Mouse (Mus musculus): ENCODE measurements around the gene Slc22a20.

Slc22a20 gene

GRCm38 (mm10) chr19:5989585-5989984 is 3.6 kb upstream of the Slc22a20 start:
- DNase-seq (ENCODE audit: low read depth) = no peak

DNA sequence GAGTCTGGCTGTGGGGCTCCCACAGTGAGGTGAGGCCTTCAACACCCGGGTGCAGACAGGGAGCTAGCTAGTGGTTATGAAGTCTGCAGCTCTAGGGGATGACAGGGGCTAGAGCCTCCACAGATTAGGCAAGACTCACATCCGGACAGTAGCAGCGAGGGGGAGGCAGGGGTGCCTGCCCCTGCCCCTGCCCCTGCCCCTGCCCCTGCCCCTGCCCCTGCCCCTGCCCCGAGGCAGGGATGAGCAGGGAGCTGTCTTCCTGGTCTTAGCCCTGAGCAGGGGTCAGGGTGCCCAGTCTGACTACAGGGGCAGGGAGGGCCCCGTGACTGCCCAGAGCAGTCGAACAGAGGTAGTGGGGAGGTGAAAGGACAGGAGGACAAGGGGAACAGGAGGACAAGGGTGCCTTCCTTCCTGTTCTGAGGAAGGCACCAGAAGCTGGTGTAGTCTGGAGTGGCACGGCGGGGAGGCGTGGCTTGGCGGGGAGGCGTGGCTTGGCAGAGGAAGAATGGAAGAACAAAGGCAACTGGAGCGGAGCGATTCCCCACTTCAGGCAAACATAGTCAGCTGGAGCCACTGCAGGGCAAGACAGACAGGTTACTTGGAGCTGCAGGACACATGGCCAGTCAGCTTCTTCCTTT is 3.0 kb upstream of the Slc22a20 start:
- DNase-seq (ENCODE audit: low read depth) = peak; percentile 39

DNA sequence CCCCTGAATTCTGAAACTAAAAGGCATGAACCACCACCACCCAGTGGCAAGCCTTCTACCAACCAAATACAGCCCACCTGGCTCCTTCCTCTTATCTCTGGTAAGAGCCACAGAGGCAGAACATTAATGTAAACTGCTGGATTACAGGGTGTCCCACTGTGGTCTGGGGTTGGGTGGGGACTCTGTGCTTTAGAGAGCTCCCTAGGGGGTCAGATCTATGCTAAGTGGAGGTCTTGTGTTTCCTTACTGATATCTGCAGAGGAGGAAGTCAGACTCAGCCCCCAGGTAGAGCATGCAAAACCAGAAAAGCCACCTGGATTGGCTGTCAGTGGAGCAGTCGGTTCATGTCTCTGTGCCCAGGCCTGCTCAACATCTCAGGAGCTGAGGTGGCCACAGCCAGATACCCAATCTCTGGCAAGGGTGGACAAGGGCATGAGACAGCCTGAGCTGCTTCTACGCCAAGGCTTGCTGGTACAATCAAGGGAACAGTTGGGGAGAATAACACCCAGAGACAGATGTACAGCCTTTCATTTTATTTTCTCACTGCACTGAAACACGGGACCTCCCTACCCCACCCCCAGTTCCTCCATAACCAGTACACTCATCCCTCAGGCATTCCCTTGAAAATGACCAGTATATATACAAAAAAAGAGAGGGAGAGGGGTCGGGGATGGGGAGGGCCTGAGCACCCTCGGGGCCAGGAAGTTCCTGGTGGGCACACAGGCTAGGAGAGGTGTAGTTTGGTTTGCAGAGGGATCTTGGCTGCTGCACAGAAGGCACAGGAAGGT is 2.3 kb upstream of the Slc22a20 start:
- no peak for DNase-seq (ENCODE audit: low read depth)

DNA sequence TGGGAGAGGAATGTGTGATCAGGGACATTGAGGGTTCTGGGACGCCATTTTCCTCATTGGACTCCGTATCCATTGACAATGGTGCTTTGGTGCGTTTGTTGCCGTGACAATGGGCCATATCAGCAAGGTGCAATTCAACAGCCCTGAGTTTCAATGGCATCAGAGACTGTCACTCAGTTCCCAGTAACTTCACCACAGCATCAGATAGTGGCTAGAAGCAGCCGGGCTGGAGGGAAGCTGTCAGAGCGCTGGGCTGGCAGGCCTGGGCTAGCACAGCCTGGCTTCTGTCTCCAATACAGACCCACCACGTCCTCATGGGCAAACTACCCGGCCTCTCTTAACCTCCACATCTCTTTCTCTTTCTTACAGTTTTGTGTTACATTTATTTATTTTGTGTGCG is 5.5 kb downstream of the Slc22a20 start:
- DNase-seq (ENCODE audit: low read depth) = no peak

DNA sequence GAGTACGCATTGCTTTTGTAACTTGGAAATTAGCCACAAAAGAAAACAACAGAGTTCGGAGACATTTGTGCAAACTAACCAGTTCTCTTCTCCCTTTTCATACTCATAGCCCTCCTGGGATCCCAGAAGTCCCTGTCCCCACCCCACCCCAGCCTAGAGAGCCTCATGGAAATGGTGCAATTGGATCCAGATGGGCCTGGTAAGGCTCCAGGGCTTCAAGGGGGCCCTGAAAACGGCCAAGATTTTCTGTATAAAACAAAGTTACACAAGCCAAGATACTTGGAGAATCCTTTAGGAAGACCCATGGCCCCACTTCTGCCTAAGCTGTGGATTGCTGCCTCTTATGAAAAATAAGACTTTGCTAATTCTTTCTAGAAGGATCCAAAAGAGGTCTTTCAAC is 8.2 kb downstream of the Slc22a20 start:
- no peak for DNase-seq (ENCODE audit: low read depth)

- no peak for DNase-seq (ENCODE audit: low read depth)
Measured at GRCm38 (mm10) chr19:5975676-5976075, 10.3 kb downstream of the Slc22a20 start.

GRCm38 (mm10) chr19:5975112-5975511 is 10.8 kb downstream of the Slc22a20 start:
- DNase-seq (ENCODE audit: low read depth) = no peak

GRCm38 (mm10) chr19:5967664-5968063 is 18.3 kb downstream of the Slc22a20 start:
- DNase-seq (ENCODE audit: low read depth) = no peak

- DNase-seq (ENCODE audit: low read depth) = no peak
Measured at GRCm38 (mm10) chr19:5966786-5967185, 19.2 kb downstream of the Slc22a20 start.

DNA sequence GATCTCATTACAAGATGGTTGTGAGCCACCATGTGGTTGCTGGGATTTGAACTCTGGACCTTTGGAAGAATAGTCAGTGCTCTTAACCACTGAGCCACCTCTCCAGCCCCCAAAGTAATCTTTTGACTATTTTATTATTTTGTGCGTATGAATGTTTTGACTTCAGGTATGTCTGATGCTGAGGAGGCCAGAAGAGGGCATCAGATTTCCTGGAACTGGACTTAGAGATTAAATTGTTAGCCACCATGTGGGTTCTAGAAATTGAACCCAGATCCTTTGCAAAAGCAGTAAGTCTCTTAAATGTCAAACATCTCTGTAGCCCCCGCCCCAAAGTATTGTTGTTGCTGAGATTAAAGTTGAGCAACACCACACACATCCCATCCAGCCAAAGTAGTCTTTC is 20.0 kb downstream of the Slc22a20 start:
- no peak for DNase-seq (ENCODE audit: low read depth)

DNA sequence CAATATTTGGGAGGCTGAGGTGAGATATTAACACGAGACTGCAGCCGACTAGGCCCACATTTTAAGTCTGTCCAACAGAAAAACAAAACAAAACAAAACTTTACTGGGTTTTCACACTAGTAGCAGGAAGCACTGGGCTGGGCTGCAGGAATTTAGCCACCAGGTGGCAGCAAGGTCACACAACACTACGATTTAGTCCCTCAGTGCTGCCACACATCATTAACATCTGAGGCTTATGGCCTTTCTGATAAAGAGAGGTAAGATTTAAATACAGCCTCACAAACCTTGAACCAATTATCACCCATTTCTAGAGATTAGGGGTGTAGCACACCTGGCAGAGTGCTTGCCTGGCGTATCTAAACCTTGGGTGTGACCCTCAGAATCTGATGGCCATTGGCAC is 20.7 kb downstream of the Slc22a20 start:
- peak; percentile 93 for DNase-seq (ENCODE audit: low read depth)

DNA sequence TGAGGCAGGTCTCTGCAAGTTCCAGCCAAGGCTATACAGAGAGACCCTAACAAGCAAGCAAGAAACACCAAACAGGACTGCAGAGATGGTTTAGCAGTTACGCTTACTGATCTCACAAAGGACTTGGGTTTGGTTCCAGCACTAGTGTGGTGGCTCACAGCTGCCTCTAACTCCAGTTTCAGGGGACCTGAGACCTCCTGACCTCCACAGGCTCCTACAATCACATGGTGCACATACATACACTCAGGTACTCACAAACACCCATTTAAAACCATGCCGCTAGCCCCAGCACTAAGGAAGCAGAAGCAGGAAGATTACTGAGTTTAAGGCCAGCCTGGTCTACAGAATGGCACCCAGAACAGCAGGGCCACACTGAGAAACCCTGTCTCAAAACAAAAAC is 21.1 kb downstream of the Slc22a20 start:
- DNase-seq (ENCODE audit: low read depth) = no peak

DNA sequence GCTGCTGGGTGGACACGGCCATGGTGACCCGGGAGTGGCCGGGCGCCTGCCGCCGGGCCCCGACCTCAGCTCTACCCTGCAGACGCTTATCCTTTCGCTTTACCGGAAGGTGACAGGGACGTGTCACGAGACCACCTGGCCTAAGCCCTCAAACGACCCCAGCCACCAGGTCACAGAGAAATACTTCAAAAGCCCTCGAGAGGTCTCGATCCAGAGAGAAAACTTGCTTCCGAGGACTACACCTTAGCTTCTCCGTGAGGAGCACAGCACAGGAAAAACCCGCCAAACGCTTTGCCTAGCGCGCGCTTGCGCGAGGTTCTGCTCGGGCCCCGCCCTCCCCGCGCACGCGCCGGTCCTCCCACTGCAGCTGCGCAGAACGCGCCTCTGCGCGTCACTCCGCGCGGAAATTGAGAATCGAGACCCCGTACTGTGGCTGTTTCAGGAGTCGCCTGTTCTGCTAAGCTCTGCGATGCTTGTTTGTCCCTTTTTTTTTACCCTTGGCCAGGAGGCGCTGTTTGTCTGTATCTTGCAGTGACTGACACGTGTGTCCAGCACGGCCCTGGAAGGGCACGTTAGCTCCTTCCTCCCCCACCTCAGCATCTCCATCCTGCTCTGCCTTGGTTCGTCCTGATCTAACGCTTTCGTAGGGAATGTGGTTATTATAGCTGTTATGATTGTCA is 21.9 kb downstream of the Slc22a20 start, which contains the start of gene Pola2:
Pola2 (minus strand) TSS at position 320 of the 680 bp plus-strand sequence.
- peak; percentile 95 for DNase-seq (ENCODE audit: low read depth)

DNA sequence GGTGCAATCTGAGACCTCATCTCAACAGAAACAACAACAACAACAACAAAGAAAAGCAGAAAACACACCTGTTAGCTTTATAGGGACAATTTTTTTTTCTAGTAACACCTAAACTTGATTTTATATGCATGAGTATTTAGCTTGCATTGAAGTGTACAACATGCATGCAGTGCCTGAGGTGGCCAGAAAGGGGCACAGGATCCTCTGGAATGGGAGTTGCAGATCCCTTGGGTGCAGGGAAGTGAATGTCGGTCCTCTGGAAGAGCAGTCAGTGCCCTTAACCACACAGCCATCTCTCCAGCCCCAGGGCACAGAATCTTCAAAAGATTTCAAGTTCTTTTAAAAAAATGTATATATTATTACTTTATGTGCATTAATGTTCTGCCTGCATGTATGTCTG is 23.3 kb downstream of the Slc22a20 start:
- peak; percentile 29 for DNase-seq (ENCODE audit: low read depth)

GRCm38 (mm10) chr19:5957371-5957770 is 28.6 kb downstream of the Slc22a20 start:
- DNase-seq (ENCODE audit: low read depth) = no peak

GRCm38 (mm10) chr19:5956685-5957084 is 29.3 kb downstream of the Slc22a20 start:
- peak; percentile 88 for DNase-seq (ENCODE audit: low read depth)

DNA sequence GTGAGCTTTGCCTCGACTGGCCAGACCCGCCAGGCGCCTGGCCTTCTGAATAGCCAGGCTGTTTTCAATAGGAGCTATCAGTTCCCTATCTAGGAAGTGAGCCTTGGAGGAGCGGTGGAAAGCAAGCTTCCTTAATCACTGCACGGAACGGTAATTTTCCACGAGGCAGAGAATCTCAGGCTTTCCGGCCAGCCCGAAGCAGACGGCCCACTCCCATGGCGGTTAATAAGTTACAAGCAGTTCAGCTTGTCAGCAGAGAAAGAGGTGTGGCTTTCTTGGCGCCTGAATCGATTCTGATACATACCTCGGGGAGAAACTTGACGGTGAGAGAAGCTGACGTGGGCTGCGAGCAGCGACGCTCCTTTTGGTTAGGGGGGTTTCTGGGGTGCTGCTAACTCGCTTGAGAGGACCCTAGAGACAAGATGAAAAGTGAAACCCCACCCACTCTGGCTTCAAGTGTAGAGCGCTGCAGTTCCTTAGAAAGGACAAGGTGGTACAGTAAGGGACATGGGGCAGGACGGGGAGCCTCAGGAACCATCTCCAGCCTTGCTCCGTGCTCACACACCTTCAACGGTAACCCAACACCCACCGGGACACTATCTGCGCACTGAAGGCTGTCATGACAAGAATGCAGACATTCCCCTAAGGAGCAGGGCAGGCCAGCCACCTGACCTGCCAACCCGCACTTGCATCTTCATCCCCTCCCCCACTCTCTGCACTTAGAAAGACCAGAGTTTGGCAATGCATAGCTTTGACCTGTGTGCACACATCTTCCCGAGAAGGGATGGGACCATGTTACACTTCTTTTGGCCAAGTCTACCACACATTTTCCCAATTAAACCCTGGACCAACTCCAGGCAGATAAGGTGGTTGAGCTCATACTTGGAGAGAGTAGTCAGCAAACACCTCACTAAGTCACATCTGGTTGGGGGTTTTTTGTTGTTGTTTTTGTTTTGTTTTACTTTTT is 30.0 kb downstream of the Slc22a20 start:
- DNase-seq (ENCODE audit: low read depth) = no peak

DNA sequence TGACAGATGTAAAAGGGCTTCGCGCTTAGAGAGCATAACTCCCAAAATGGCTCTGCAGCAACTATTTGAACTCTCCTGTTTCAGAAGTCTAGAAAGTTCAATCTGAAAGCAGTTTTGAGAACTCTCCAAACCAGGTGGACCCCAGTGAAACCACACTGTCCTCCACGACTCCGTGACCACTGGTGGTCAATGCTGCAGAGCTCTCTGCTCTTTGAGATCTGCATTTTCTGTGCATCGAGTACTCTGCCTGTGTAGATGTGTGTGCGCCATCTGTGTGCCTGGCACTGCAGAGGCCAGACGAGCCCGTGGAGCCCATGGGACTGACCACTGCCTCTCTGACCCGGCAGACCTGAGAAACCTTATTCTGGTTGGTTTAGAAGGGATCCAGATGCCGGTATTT is 31.0 kb downstream of the Slc22a20 start:
- DNase-seq (ENCODE audit: low read depth) = no peak

DNA sequence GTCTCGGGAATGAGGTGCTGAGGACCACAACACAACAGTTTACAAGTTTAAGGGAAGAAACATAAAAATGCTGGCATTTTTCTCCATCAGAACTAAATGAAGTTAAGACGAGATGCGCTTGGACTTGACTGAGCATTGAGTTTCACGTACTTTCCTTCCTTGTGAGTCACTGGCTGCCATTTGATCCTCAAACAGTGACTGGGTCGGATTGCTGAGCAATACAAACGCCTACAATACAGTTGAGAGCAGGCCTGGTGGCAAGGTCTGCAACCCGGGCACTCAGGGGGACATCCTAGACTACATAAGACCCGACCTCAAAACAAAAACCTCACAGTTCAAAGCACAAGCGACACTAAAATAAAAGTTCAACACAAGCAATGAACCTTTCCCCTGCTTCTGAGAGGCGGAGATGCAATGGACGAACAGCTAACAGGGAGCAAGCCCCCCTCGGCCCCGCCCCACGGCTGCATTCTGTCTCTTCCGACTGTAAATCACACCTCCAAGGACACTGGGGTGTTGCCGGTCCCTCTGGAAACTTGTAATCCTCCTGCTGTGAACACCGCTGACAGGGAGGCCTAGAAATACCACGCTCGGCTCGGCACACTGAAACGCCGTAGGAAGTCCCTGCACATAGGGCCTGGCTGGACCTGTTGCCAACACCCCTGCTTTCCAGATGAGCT is 31.8 kb downstream of the Slc22a20 start:
- no peak for DNase-seq (ENCODE audit: low read depth)

DNA sequence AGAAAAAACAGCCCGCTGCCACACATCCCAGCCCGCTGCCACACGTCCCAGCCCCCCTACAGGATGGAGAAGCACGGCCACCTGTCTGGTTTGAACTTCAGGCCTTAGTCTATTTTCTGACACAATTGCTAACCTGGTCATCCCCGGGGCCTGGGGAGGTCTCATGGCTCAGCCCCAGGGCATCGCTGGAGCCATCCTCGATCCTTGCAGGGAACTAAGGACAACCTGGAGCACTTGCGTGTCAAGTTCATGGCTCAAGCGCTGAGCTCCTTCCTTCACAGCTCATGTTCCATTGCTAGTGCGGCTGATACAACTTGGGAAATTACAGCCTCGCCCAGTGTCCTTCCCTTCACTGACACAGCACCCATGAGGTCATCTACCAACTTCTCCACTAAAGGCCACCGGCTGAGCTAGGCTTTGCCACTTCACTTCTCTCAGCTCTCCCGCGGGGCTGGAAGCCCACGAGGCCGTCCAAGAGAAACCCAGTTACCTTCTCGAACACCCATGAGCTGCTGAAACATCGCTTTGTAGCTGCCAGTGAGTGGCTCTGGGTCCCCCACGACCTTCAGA is 32.7 kb downstream of the Slc22a20 start:
- DNase-seq (ENCODE audit: low read depth) = no peak
